Mouse (Mus musculus) heart, adult 2 months (tissue): Measurements from ENCODE around the gene Plxna1. TPM values are rescaled to one million over a fixed set of nuclear protein-coding genes. Genes with fewer than 3 reads are reported as not detected.

Experiments
- DNase-seq, 2 experiments: peaks; one replicate each; pipeline ENCODE4 v3.0.0; 2021
- H3K27ac ChIP-seq: fragments of 200-600 bp; 2 replicates; pipeline ENCODE4 v1.8.1; 2022
- H3K27me3 ChIP-seq: fragments of 200-500 bp; 2 replicates; pipeline ENCODE4 v1.6.1; 2012; ENCODE audit warnings: mild to moderate bottlenecking, low read length, inconsistent platforms, mixed read lengths; ENCODE audit not compliant: control insufficient read depth, insufficient read depth
- H3K36me3 ChIP-seq: fragments of 200-500 bp; 2 replicates; pipeline ENCODE4 v1.6.1; 2012; ENCODE audit warnings: low read length, inconsistent platforms; ENCODE audit not compliant: control insufficient read depth, insufficient read depth
- H3K4me1 ChIP-seq: fragments of 200-500 bp; 2 replicates; pipeline ENCODE4 v1.6.1; 2011; ENCODE audit warnings: low read length; ENCODE audit not compliant: control insufficient read depth, insufficient read depth
- H3K4me3 ChIP-seq: fragments of 200-600 bp; 2 replicates; pipeline ENCODE4 v1.8.1; 2022
- H3K79me2 ChIP-seq: fragments of 200-500 bp; replicated peaks from 2 replicates; pipeline ENCODE4 v1.6.1; 2012; ENCODE audit warnings: mild to moderate bottlenecking, inconsistent platforms, low read length, moderate library complexity, mixed read lengths; ENCODE audit not compliant: control insufficient read depth, insufficient read depth
- H3K9ac ChIP-seq: fragments of 200-500 bp; 2 replicates; pipeline ENCODE4 v1.6.1; 2012; ENCODE audit warnings: low read depth, mild to moderate bottlenecking, control low read depth, inconsistent platforms, low read length, mixed read lengths
- CTCF ChIP-seq: fragments of 200-600 bp; IDR thresholded peaks from 2 replicates; pipeline ENCODE4 v1.8.1; 2022; ENCODE audit warnings: antibody characterized with exemption, mild to moderate bottlenecking, moderate library complexity
- EP300 ChIP-seq: fragments of 200-500 bp; IDR thresholded peaks from 2 replicates; pipeline ENCODE4 v1.6.1; 2011; ENCODE audit warnings: low read depth, low read length, control low read depth; ENCODE audit not compliant: insufficient read depth
- POLR2A ChIP-seq: fragments of 200-500 bp; IDR thresholded peaks from 2 replicates; pipeline ENCODE4 v1.6.1; 2011; ENCODE audit warnings: mild to moderate bottlenecking, low read depth, low read length, control low read depth; ENCODE audit not compliant: insufficient read depth
- WGBS: fragments of 180-500 bp; shearing (Covaris S2); methylation state at CpG from one replicate; pipeline ENCODE4 v1.1.7; 2018; 5-methylcytosine and 5-hydroxymethylcytosine counted together
- intact Hi-C: fragments of 180-260 bp; cut with DNase I; formaldehyde crosslinking; loops from one replicate; pipeline ENCODE4 v1.15.1; 2025
- polyA plus RNA-seq: library from polyadenylated mRNA; depleted of rRNA; stranded (reverse); fragments of >200 nt; gene quantifications from 2 replicates; pipeline ENCODE4 v1.2.3, GENCODE M21; 2012
- total RNA-seq, 2 experiments: library from RNA; stranded (reverse); gene quantifications; 2 replicates each; pipeline ENCODE4 v1.2.3; 2021

Plxna1 gene
- total and polyA plus RNA-seq, 3 experiments = 17.3 to 21.9 (median 19.9) TPM

DNA sequence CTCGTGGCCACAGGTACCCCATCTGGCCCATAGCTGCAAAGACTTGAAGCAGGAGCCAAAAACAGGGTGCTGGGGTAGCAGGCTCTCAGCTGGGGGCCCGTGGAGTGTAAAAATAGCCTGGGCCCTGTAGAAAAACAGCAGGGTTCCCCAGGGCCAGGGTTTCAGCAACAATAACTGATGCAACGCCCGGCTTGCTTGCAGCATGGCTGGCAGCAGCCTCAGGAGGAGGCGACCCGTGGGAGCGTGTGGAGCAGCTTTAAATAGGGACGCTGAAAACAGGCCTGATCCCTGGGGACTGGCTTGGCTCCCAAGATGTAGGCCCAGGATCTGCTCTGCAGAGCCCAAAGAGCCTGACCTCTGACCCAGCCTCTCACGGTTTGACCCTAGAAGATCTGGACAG, 24.8 kb downstream of the Plxna1 start:
- Histone ChIP-seq H3K4me3 (no peak overlapping the region), H3K27ac (peak overlapping the region; percentile 31; the same call in 1 of the 2 replicates), H3K4me1 (peaks cover 5% of the 10 kb centered on the region; the same call in 1 of the 2 replicates), H3K9ac (no peak overlapping the region), H3K79me2 (no peaks in the 10 kb centered on the region), H3K36me3 (no peaks in the 10 kb centered on the region), H3K27me3 (no peaks in the 10 kb centered on the region)
- intact Hi-C loops = loop anchor here (5.0 kb wide), 2 partner anchors 215 to 295 kb away; no protein-coding TSS in a partner anchor
- DNase-seq = peak; percentile 47 to 66
- 63% methylated on average over 9 of the region's 9 CpGs for WGBS
- TF ChIP-seq CTCF (no peak), EP300 (no peak), POLR2A (no peak)

DNA sequence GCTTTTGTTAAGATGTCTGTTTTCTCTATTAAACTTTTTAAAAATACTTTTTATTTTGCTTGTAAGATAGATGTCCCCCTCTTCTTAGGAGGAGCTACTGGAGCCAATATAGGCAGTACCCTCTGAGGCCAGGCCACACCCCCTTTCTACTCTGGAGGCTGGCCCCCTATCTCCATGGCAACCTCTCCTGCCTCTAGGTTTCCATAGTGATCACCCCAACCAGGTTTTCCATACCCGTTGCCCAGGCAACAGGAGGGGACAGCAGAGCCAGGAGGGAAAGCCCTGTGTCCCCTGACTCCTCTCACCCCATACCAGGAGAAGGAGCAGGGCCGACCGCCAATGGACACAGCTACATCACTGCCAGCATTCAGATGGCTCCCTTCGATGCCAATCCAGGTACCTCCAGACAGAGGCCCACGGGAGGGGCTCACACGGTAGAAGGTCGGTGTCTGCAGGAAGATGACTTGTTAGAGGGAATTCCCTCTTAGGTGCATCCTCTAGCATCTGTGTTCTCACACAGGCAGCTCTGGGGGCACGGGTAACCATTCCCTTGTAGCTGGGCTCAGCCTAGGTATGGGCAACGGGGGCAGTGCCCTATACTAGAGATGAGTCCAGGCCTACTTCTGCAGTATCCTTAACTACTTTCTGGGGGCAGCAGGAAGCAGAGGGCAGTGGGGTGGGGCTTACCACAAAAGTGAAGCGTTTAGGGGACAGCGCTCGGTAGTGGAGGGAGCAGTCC, 28.3 kb downstream of the Plxna1 start:
- intact Hi-C loops = no loop called here
- Histone ChIP-seq H3K27ac (no peak overlapping the region), H3K36me3 (no peaks in the 10 kb centered on the region), H3K9ac (no peak overlapping the region), H3K4me3 (no peak overlapping the region), H3K79me2 (no peaks in the 10 kb centered on the region), H3K27me3 (no peaks in the 10 kb centered on the region), H3K4me1 (peaks cover 3% of the 10 kb centered on the region; the same call in 1 of the 2 replicates)
- TF ChIP-seq CTCF (no peak), EP300 (no peak), POLR2A (no peak)
- no peak for DNase-seq
- WGBS = 91% methylated on average over 12 of the region's 12 CpGs

DNA sequence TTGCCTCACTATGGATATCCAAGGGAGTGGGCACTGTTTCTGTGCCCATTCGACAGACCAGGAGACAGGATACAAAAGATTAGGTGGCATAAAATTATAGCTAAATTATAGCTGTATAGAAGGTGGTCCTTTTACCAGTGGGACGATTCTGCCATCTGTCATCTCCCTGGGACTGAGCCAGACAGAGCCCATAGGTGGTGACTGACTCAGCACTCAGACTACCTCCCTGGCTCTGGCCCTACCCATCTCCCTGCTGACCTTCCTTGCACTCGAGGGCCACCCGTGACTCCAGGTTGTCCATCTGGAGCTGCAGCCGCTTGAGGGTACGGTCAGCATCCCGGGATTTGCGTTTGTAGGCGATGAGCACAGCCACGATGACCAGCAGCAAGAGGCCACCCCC, 31.5 kb downstream of the Plxna1 start:
- H3K9ac ChIP-seq = no peak overlapping the region
- H3K4me1 ChIP-seq = no peaks in the 10 kb centered on the region
- H3K79me2 ChIP-seq = no peaks in the 10 kb centered on the region
- no peaks in the 10 kb centered on the region for H3K36me3 ChIP-seq
- H3K4me3 ChIP-seq = no peak overlapping the region
- DNase-seq = no peak
- TF ChIP-seq CTCF (no peak), POLR2A (no peak), EP300 (no peak)
- H3K27me3 ChIP-seq = no peaks in the 10 kb centered on the region
- WGBS = 94% methylated on average over 10 of the region's 10 CpGs
- intact Hi-C loops = no loop called here
- no peak overlapping the region for H3K27ac ChIP-seq

DNA sequence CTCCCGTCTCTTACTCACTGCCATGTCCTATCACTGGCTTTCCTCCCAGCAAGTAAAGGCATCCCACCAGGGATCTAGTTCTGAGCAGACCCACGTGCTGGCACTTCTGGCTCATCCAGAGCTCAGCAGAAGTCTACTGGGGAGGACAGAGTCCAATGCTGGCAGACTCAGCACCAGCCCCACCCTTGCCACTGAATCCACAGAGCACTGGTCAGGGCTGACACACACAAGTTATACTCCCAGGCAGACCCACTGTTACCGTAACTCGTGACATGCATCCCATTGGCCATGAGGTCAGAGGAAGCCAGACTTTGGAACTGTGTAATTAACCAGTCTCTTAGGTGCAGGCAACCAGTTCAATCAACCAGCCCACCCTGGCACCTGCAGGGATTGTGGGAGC, 33.8 kb downstream of the Plxna1 start:
- Histone ChIP-seq H3K27ac (no peak overlapping the region), H3K36me3 (no peaks in the 10 kb centered on the region), H3K4me3 (no peak overlapping the region), H3K79me2 (no peaks in the 10 kb centered on the region), H3K9ac (no peak overlapping the region), H3K27me3 (no peaks in the 10 kb centered on the region), H3K4me1 (no peaks in the 10 kb centered on the region)
- DNase-seq = no peak
- intact Hi-C loops = no loop called here
- no peak for TF ChIP-seq EP300
- TF ChIP-seq CTCF = no peak
- no peak for TF ChIP-seq POLR2A
- 86% methylated on average over 4 of the region's 4 CpGs for WGBS

DNA sequence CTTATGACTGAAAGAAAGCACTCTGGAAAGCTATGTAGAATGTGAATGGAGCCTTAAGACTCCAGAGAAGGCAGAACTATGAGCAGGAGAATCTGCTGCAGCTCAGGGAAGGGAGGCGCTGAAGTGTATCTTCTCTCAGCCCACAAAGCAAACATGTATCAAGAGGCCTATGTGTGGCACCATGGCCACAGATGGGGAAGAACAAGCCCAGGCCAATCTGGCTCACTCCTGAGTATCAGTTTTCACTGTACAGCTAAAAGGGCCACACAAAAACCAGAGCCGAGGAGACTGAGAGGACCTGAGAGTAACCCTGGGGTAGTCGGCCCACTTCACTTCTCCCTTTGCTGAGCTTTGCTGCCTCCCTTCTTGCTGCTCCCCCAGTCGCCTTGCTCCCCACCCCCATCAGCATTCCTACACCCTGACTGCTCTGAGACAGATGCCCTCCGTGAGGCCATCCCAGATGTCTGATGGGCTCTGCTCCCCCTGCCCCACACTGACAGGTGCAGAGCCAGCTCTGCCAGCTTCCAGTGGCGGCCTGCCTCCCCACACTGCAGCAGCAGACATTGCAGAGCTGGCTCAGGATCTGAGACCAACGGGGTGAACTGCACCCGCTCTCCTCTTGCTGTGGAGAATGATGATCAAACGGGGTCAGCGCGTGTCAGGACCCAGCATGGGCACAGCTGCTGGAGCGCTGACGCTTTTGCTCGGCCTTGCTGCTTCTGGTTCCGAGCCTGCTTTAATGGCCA, 34.5 kb downstream of the Plxna1 start:
- H3K27ac ChIP-seq = no peak overlapping the region
- no peaks in the 10 kb centered on the region for H3K36me3 ChIP-seq
- no peak overlapping the region for H3K4me3 ChIP-seq
- no peaks in the 10 kb centered on the region for H3K79me2 ChIP-seq
- no peak for DNase-seq
- no peak overlapping the region for H3K9ac ChIP-seq
- WGBS = 85% methylated on average over 15 of the region's 15 CpGs
- intact Hi-C loops = no loop called here
- H3K4me1 ChIP-seq = no peaks in the 10 kb centered on the region
- H3K27me3 ChIP-seq = no peaks in the 10 kb centered on the region
- no peak for TF ChIP-seq CTCF
- TF ChIP-seq POLR2A = no peak
- TF ChIP-seq EP300 = no peak

DNA sequence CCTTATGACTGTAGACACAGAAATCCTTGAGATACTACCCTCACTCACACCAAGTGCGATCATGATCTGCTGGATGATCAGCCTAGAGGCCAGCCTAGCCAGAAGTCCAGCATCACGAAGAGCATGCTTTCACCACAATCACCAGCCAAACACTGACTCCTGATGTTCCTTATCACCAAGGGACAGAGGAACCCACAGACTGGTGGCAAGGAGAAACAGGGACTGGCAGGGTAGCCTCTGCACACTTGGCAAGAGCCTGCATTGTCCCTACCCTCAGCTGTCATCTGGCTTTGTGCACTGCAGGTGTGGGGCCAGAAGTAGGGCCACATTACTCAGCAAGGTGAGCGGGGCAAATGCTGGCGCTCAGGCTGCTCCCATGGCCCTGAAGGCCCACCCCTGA, 37.6 kb downstream of the Plxna1 start:
- intact Hi-C loops = no loop called here
- Histone ChIP-seq H3K4me3 (no peak overlapping the region), H3K27me3 (no peaks in the 10 kb centered on the region), H3K27ac (no peak overlapping the region), H3K79me2 (no peaks in the 10 kb centered on the region), H3K9ac (no peak overlapping the region), H3K4me1 (no peaks in the 10 kb centered on the region), H3K36me3 (no peaks in the 10 kb centered on the region)
- TF ChIP-seq POLR2A = no peak
- no peak for TF ChIP-seq EP300
- no peak for TF ChIP-seq CTCF
- WGBS = 88% methylated on average over 4 of the region's 4 CpGs
- no peak for DNase-seq
